Mouse (Mus musculus) midbrain, embryonic 10.5 days (tissue): Measurements from ENCODE around the gene Rpl4. TPM values are rescaled to one million over a fixed set of nuclear protein-coding genes. Genes with fewer than 3 reads are reported as not detected.
"Not testable (repeated sequence)": the region's sequence is repeated elsewhere in the genome, so short reads cannot be mapped to it uniquely, and the experiment has no call there.

Experiments
- DNase-seq: peaks from one replicate; pipeline ENCODE4 v3.0.0-alpha.2; 2017; ENCODE audit warnings: low spot score
- H3K27ac ChIP-seq: fragments of 300-500 bp; sonication (generic); replicated peaks from 2 replicates; pipeline ENCODE4 v1.5.1; 2016; ENCODE audit warnings: mild to moderate bottlenecking
- H3K27me3 ChIP-seq: fragments of 300-500 bp; sonication (generic); 2 replicates; pipeline ENCODE4 v1.6.1; 2016; ENCODE audit warnings: low read depth, mild to moderate bottlenecking; ENCODE audit not compliant: poor library complexity, severe bottlenecking
- H3K36me3 ChIP-seq: fragments of 300-500 bp; sonication (generic); 2 replicates; pipeline ENCODE4 v1.6.1; 2016; ENCODE audit warnings: mild to moderate bottlenecking, moderate library complexity
- H3K4me1 ChIP-seq: fragments of 300-500 bp; sonication (generic); 2 replicates; pipeline ENCODE4 v1.6.1; 2016
- H3K4me3 ChIP-seq: fragments of 300-500 bp; sonication (generic); 2 replicates; pipeline ENCODE4 v1.5.1; 2016; ENCODE audit warnings: mild to moderate bottlenecking, moderate library complexity
- H3K9me3 ChIP-seq: fragments of 300-500 bp; sonication (generic); replicated peaks from 2 replicates; pipeline ENCODE4 v1.6.1; 2016; ENCODE audit warnings: mild to moderate bottlenecking
- WGBS: fragments of 180-500 bp; shearing (Covaris S2); methylation state at CpG from one replicate; pipeline ENCODE4 v1.1.7; 2016; 5-methylcytosine and 5-hydroxymethylcytosine counted together
- polyA plus RNA-seq: library from polyadenylated mRNA; unstranded; fragments of >200 nt; fragmentation: Nextera tagmentation; extraction: Ambion mirVana; gene quantifications from 2 replicates; pipeline ENCODE4 v1.2.1, GENCODE M21; 2016

Gene Rpl4
- polyA plus RNA-seq, 1 experiment from 2014 or later: 1,229 TPM

GRCm38 (mm10) chr9:64174341-64174740 lies 1.2 kb downstream of the Rpl4 start:
- H3K36me3 ChIP-seq: peaks cover 53% of the 10 kb centered on the region
- peak overlapping the region; percentile 97 for H3K27ac ChIP-seq
- H3K4me3 ChIP-seq: peak overlapping the region; percentile 94
- no peaks in the 10 kb centered on the region for H3K27me3 ChIP-seq
- H3K9me3 ChIP-seq: no peaks in the 10 kb centered on the region
- peaks cover 33% of the 10 kb centered on the region for H3K4me1 ChIP-seq
- DNase-seq: no peak

GRCm38 (mm10) chr9:64174766-64175165 lies 1.6 kb downstream of the Rpl4 start:
- no peak for DNase-seq
- 77% methylated on average over 8 of the region's 8 CpGs for WGBS
- Histone ChIP-seq H3K9me3 (no peaks in the 10 kb centered on the region), H3K27me3 (no peaks in the 10 kb centered on the region), H3K27ac (no peak overlapping the region), H3K4me1 (peaks cover 37% of the 10 kb centered on the region), H3K36me3 (peaks cover 50% of the 10 kb centered on the region), H3K4me3 (peak overlapping the region; percentile 94)

- H3K27me3 ChIP-seq: no peaks in the 10 kb centered on the region
- DNase-seq: no peak
- peak overlapping the region; percentile 94; the same call in 1 of the 2 replicates for H3K4me3 ChIP-seq
- no peak overlapping the region for H3K27ac ChIP-seq
- WGBS: 89% methylated on average over 11 of the region's 11 CpGs
- H3K4me1 ChIP-seq: peaks cover 42% of the 10 kb centered on the region
- H3K36me3 ChIP-seq: peaks cover 56% of the 10 kb centered on the region
- no peaks in the 10 kb centered on the region for H3K9me3 ChIP-seq
These were observed 2.2 kb downstream of the Rpl4 start for GRCm38 (mm10) chr9:64175378-64175777.

GRCm38 (mm10) chr9:64178610-64178973 lies 5.4 kb downstream of the Rpl4 start:
- Histone ChIP-seq H3K27me3 (no peaks in the 10 kb centered on the region), H3K36me3 (peaks cover 88% of the 10 kb centered on the region), H3K27ac (peak overlapping the region; percentile 83), H3K4me3 (peak overlapping the region; percentile 72), H3K4me1 (peaks cover 28% of the 10 kb centered on the region), H3K9me3 (no peaks in the 10 kb centered on the region)
- WGBS: 41% methylated on average over 3 of the region's 3 CpGs
- DNase-seq: no peak

- Histone ChIP-seq H3K4me3 (peak within 1 kb of the TSS; percentile 72), H3K27ac (peak within 1 kb of the TSS; percentile 83), H3K36me3 (peaks cover 92% of the 10 kb centered on the region), H3K4me1 (peaks cover 26% of the 10 kb centered on the region), H3K9me3 (no peaks in the 10 kb centered on the region), H3K27me3 (no peaks in the 10 kb centered on the region)
- peak; percentile 92 for DNase-seq
- 1% methylated on average over 35 of the region's 35 CpGs for WGBS
These were observed 5.9 kb downstream of the Rpl4 start, which contains the start of gene Snapc5 for GRCm38 (mm10) chr9:64178974-64179646. Gene Snapc5 (plus strand): TSS chr9:64179274.

- H3K4me3 ChIP-seq, DNase-seq, H3K27ac ChIP-seq, H3K27me3 ChIP-seq, H3K9me3 ChIP-seq: not testable (repeated sequence)
- 89% methylated on average over 5 of the region's 5 CpGs for WGBS
- Histone ChIP-seq H3K36me3 (peaks cover 94% of the 10 kb centered on the region), H3K4me1 (peaks cover 16% of the 10 kb centered on the region)
These were observed 10.1 kb downstream of the Rpl4 start for GRCm38 (mm10) chr9:64183295-64183694.

- Histone ChIP-seq H3K36me3 (peaks cover 94% of the 10 kb centered on the region), H3K9me3 (no peaks in the 10 kb centered on the region), H3K4me1 (peaks cover 10% of the 10 kb centered on the region), H3K27me3 (no peaks in the 10 kb centered on the region), H3K27ac (no peak overlapping the region), H3K4me3 (no peak overlapping the region)
- no peak for DNase-seq
- WGBS: 94% methylated on average over 5 of the region's 5 CpGs
These were observed 11.1 kb downstream of the Rpl4 start for GRCm38 (mm10) chr9:64184166-64184840.

- 95% methylated on average over 1 of the region's 1 CpGs for WGBS
- Histone ChIP-seq H3K9me3 (no peaks in the 10 kb centered on the region), H3K36me3 (peaks cover 74% of the 10 kb centered on the region), H3K27ac (no peak overlapping the region), H3K27me3 (no peaks in the 10 kb centered on the region), H3K4me3 (no peak overlapping the region), H3K4me1 (no peaks in the 10 kb centered on the region)
- DNase-seq: no peak
These were observed 20.7 kb downstream of the Rpl4 start for GRCm38 (mm10) chr9:64193879-64194278.

- WGBS: 92% methylated on average over 4 of the region's 4 CpGs
- H3K27ac ChIP-seq: no peak overlapping the region
- DNase-seq: no peak
- no peaks in the 10 kb centered on the region for H3K4me1 ChIP-seq
- H3K9me3 ChIP-seq: no peaks in the 10 kb centered on the region
- H3K4me3 ChIP-seq: no peak overlapping the region
- H3K36me3 ChIP-seq: peaks cover 66% of the 10 kb centered on the region
- no peaks in the 10 kb centered on the region for H3K27me3 ChIP-seq
These were observed 22.4 kb downstream of the Rpl4 start for GRCm38 (mm10) chr9:64195554-64195953.

- no peaks in the 10 kb centered on the region for H3K4me1 ChIP-seq
- H3K27ac ChIP-seq: no peak overlapping the region
- no peak for DNase-seq
- no peaks in the 10 kb centered on the region for H3K9me3 ChIP-seq
- H3K4me3 ChIP-seq: no peak overlapping the region
- peaks cover 66% of the 10 kb centered on the region for H3K36me3 ChIP-seq
- no peaks in the 10 kb centered on the region for H3K27me3 ChIP-seq
- WGBS: 93% methylated on average over 8 of the region's 8 CpGs
These were observed 24.3 kb downstream of the Rpl4 start for GRCm38 (mm10) chr9:64197524-64197923.

- Histone ChIP-seq H3K27me3 (no peaks in the 10 kb centered on the region), H3K9me3 (no peaks in the 10 kb centered on the region), H3K36me3 (peaks cover 66% of the 10 kb centered on the region), H3K4me3 (no peak overlapping the region), H3K27ac (no peak overlapping the region), H3K4me1 (no peaks in the 10 kb centered on the region)
- WGBS: 90% methylated on average over 5 of the region's 5 CpGs
- no peak for DNase-seq
These were observed 25.0 kb downstream of the Rpl4 start for GRCm38 (mm10) chr9:64198068-64198762.

- H3K4me3 ChIP-seq, H3K27ac ChIP-seq, DNase-seq, H3K4me1 ChIP-seq, H3K9me3 ChIP-seq, H3K27me3 ChIP-seq: not testable (repeated sequence)
- H3K36me3 ChIP-seq: peaks cover 66% of the 10 kb centered on the region
- WGBS: 89% methylated on average over 7 of the region's 7 CpGs
These were observed 25.7 kb downstream of the Rpl4 start for GRCm38 (mm10) chr9:64198763-64199418.
